Mouse (Mus musculus): Measurements from ENCODE around the gene Rabgap1l.

- TF ChIP-seq CTCF (IDR thresholded peaks at IDR 0.05): no peak
- TF ChIP-seq POLR2A (IDR thresholded peaks at IDR 0.05; ENCODE audit: insufficient read depth, low read depth, low read length): no peak
Observed at GRCm38 (mm10) chr1:160519896-160520465, 273.0 kb downstream of the Rabgap1l start.
